Mouse (Mus musculus): ENCODE data around the gene Mtfr1l.

The Mtfr1l gene

GRCm38 (mm10) chr4:134534932-134535786, at the start of gene Mtfr1l:
TSS of gene Mtfr1l (minus strand) at chr4:134535387.
- peak; percentile 98 for DNase-seq

DNA sequence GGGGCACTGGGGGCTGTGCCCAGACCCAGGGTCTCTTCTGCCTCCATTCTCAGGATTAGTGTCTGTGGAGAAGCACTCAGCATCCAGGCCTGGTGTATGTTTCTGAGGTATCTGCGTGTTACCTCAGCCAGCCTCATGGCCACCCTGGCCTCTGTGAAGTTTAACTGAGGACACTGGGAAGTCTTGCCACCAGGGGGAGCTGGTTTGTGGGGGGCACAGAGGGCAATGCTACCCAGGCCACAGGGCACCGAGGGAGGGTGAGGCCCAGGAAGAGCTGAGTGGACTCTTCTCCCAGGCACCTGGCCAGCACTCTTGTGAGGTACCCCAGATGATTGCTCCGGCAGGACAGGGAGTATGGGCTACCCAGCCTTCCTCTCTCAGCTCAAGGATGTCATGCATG, 48.3 kb upstream of the Mtfr1l start:
- DNase-seq: peak; percentile 69

- DNase-seq: no peak
Observed at GRCm38 (mm10) chr4:134581365-134581764, 46.2 kb upstream of the Mtfr1l start.

GRCm38 (mm10) chr4:134580351-134581148, 45.4 kb upstream of the Mtfr1l start:
- DNase-seq: no peak

DNA sequence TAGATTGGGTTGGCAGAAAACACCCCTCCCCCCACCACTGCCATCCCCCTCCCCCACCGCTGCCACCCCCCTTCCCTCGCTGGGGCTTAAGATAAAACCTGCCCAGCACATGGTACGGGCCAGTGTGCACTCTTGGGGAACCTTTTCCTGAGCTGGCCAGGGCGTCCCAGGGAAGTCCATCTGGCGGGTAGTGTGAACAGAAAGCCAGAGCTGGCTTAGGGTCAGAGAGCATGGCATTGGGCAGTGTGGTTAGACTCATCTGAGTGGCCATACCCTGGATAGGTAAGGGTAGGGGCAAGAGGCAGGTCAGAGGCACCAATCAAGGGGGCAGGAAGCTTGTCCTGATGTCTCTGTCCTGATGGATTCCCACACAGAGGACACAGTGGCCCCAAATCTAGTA, 44.4 kb upstream of the Mtfr1l start:
- DNase-seq: no peak

- no peak for DNase-seq
Observed at GRCm38 (mm10) chr4:134579212-134579611, 44.0 kb upstream of the Mtfr1l start.

DNA sequence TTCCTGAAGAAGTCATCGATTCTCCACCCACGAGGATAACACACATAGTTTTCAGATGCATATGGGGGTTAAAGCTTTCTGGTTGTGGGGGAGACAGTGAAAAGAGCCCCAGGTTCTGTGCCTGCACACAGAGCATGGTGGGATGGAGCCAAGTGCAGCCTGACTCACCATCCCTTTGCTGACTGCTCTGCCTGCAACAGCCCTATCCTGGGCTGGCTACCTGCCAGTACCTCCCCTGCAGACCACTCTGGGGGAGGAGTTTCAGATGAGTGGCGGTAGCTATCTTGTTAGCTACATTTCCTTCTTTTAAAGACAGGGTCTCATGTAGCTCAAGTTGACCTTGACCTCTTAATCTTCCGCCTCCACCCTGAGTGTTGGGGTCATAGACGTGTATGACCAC, 43.2 kb upstream of the Mtfr1l start:
- no peak for DNase-seq

DNA sequence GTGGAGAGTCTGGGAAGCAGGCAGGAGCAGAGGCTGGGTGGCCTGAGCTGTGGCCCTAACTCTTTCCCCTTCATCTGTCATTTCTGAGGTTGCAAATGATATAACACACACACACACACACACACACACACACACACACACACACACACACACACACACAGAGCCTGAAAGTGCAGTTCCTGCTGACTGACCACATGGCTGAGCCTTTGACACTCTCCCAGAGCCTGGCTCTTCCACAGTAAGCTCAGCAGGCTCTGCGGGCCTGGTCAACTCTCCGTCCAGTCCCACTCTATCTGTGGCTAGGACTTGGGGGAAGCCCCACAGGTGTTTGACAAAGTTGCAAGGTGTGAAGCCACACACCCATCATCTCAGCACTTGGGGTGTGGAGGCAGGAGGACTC, 42.1 kb upstream of the Mtfr1l start:
- DNase-seq: no peak

GRCm38 (mm10) chr4:134575486-134575885, 40.3 kb upstream of the Mtfr1l start:
- no peak for DNase-seq

DNA sequence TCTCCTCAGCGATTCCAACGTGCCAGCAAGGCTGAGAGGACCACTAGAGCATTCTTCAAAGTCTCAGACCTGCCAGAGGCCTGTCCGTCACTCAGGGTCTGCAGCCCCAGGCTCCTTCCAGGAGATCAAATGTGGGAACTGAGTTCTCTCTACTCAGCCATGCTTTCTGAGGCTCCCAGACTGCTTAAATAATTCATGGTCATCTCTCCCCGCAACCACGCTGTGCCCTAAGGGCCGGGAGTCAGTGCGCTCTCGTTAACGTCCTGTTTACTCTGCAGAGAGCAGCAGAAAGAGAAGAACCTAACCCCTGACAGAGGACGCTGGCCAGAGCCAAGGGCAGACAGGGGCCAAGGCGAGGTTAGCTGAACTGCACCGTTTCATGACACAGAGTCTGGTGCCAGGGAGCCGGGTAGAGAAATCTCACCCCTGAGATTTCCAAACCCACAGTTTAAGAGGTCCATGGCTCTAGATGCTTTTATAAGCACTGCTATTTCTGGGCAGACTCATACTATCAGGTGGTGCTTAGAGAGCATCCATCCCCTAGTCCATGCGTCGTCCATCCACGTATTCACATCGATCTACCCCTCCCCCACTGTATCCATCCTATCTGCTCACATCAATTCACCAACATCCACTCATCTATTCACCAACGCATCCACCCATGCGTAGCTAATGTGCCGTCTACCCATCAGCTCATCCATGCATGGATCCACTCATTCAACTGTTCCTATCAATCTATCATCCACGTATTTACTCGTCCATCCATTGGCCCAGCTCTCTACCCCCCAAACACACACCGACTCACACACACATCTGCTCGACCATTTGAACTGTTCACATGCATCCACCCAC, 37.5 kb upstream of the Mtfr1l start:
- no peak for DNase-seq

DNA sequence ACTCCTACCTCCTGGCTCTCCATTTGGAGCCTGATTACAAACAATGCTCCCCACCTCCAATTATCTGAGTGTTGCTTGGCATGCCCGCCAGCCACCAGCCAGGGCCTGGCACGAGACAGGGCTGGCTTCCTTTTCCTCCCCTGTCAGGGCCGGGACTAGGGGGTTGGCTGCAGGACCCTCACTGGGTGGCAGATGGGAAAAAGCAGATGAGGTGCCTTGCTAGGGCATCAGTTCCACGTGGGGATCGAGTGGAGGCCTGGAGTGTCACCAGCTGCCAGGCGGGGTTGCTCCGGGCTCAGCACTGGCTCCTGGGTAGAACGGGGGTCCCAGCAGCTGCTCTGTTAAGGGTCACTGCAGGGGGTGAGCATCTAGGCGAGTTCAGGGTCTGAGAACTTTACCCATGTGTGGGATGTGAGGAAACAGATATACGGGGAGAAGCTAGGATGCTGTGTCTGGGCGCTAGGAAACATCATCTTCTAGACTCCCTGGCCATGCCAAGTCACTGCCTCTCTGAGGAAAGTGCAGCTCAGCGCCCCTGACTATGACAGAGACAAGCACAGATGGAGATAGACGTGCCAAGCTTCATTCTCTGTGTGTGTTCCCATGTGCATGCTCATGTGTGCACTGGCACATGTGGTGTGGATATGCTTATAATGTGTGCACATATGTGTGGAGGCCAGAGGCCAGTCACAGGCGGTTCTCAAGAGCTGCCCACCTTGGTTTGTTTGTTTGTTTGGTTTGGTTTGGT, 35.7 kb upstream of the Mtfr1l start:
- DNase-seq: no peak

DNA sequence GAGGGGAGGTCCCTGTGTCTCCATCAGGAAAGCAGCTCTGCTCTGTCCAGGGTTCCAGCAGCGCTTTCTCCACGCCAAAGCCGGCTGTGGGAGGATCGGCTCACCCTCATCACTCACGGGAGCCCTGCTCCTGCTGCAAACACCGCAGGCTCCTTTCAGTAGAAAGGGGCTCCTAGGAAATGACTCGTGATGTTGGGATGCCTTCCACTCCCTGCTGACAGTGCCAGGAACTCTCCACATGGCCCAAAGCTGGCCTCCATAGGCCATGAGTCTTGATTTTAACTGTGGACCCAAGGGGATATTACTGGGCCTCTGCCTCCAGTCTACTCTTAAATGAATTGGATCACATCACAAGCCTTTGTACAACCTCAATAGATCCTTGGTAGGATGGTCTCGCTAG, 34.6 kb upstream of the Mtfr1l start:
- DNase-seq: no peak

DNA sequence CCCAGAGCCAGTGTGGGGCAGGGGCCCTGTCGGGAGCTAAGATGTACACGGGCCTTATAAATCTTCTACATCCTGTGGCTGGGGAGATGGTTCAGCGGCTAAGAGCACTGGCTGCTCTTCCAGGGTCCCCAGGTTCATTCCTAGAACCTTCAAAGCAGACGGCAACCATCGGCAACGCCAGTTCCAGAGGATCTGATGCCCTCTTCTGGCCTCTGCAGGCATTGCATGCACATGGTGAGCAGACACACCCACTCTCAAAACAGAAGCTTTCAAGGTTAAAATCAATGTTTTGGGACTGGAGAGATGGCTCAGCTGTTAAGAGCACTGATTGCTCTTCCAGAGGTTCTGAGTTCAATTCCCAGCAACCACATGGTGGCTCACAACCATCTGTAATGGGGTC, 34.0 kb upstream of the Mtfr1l start:
- no peak for DNase-seq

DNA sequence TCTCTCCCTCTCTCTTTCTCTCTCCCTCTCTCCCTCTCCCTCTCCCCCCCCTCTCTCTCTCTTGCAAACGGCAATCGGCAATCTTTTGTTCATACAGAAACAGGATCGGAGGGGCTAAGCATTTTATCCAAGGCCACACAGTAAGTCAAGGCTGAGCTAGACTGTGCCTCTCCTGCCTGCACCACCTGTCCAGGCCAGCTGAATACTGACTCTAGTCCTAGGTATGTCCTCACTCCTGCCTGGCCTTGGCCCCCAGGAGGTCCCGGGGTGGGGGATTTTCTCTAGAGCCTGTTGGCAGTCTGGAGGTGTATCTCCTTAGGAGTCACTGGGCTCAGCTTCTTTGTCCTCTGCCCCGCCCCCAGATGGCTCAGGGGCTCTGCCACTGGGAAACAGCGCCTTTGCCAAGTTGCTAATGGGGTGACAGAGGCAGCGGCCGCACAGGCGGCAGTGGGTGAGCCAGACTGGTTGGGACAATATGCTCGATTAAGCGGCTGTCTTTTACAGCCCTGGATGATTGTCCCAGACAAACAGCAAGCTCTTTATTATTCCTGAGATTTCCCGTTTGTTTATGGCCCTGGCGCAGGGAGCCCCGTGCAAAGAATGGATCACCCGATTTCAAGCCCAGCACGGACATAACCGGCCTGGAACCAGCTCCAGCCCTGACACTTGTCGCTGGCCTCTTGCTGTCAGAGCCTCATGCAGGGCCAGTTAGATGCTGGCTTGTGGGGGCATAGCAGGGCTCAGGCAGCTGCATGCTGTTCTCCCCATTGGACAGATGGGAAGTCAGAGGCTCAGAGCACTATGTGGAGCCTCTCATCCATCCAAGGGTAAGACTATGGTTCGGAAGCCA, 32.4 kb upstream of the Mtfr1l start:
- DNase-seq: no peak

GRCm38 (mm10) chr4:134564093-134564492, 28.9 kb upstream of the Mtfr1l start:
- DNase-seq: no peak

DNA sequence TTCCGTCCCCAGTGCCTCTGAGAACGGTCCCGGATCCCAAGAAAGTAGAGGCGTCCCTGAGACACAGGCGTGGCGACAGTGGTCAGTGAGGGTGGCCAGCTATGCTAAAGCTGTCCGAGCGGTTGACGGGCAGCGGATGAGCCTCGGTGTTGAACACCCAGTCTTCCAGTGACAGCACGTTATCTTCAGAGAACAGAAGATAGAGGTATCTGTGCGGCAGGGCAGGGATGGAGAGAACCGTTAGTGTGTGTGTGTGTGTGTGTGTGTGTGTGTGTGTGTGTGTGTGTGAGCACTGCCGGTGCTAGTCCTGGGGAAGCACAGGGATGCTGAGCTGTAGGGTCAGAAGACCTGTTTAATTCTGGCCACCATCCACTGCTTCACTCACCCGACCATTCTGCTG, 28.4 kb upstream of the Mtfr1l start:
- DNase-seq: no peak

DNA sequence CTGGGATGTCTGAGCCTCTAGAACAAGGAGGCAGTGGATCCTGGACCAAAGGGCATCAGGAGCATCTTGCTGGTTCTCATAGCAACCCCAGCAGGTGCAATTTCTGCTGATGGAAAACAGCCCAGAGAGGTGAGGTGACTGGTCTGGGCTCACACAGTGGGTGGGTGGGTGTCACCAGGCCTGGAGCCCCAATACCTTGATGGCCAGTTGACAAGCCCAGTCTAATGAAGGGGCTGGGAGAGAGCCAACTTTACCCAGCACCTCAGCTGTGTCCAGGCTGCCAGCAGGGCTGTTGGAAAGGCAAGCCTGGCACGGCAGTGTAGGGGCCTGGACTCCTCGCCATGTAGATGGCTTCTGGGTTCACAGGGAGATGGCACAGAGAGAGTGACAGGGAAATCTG, 26.8 kb upstream of the Mtfr1l start:
- no peak for DNase-seq

- no peak for DNase-seq
Observed at GRCm38 (mm10) chr4:134560699-134561098, 25.5 kb upstream of the Mtfr1l start.

GRCm38 (mm10) chr4:134559154-134559553, 24.0 kb upstream of the Mtfr1l start:
- no peak for DNase-seq

DNA sequence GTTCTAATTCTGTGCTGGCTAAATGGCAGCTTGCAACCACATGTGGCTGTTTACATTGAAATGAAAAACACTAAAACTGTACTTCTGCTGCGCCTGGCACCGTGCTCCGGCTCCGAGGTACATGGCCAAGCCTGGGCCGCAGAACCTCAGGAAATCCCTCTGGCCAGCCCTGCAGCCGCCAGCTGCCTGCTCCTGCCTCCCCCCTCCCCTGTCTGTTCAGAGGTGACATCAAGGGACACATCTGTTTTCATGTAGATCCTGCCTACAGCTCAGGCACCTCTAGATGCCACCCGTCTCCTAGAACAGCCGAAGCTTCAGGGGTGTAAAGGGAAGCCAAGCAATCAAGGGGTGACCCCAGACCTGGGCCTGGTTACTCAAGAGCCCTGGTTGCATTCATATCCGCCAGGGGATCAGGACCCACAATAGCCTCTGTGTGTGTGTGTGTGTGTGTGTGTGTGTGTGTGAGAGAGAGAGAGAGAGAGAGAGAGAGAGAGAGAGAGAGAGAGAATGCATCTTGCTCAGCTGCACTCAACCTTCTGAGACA, 23.5 kb upstream of the Mtfr1l start:
- DNase-seq: no peak

GRCm38 (mm10) chr4:134557626-134558249, 22.6 kb upstream of the Mtfr1l start:
- peak; percentile 15 for DNase-seq
